Mouse (Mus musculus) brain, embryonic 14.5 days (tissue): ENCODE measurements at regions not wholly inside any gene's neighbourhood (a gene's known extent, or its start where the extent isn't known, plus 50 kb on each side); places are given as distances from the start of the nearest gene placed in this dataset.

Source experiments
- CTCF ChIP-seq: fragments of 200-500 bp; IDR thresholded peaks from 2 replicates; pipeline ENCODE4 v1.5.1; 2012; ENCODE audit warnings: inconsistent platforms, mild to moderate bottlenecking, moderate library complexity, borderline replicate concordance; ENCODE audit not compliant: insufficient read depth, insufficient read length; ENCODE audit errors: extremely low read depth
- POLR2A ChIP-seq: fragments of 200-500 bp; IDR thresholded peaks from 2 replicates; pipeline ENCODE4 v1.6.1; 2012; ENCODE audit warnings: mild to moderate bottlenecking, inconsistent platforms, borderline replicate concordance; ENCODE audit not compliant: poor library complexity, insufficient read depth, insufficient read length, severe bottlenecking; ENCODE audit errors: extremely low read depth

DNA sequence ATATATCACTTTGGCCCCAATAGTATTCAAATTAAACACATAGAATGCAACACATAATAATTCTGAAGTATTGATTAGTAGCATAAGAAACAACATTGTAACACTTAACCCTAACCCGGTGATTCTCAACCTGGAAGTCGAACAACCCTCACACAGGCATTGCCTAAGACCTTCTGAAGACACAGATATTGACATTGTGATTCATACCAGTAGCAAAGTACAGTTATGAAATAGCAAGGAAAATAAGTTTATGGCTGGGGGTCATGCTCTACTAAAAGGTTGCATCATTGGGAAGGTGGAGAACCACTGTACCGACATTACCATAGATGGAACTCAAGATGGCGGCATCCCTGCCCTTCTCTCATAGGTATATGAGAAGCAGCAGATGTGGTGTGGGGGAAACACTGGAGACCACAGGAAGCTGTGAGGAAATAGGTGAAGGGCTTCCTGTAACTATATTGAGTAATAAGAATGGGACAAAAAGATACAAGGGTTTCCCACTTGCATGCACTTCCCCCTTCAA lies 231.1 kb upstream of the Hnrnpa3 start:
- TF ChIP-seq CTCF (no peak), POLR2A (no peak)
